In genomic region chr13:99001652-99002051, GRCm38 (mm10) we compare ENCODE assay signal across 19 mouse cellular contexts. TPM values are rescaled to one million over a fixed set of nuclear protein-coding genes. Genes with fewer than 3 reads are reported as not detected.
"Had no signal": no experiment of that assay in that cellular context is flagged by ENCODE, and none has a peak within 500 bp of the region (broad histone marks: within the 10 kb centered on the region; RNA-seq: fewer than 3 reads in every experiment).

No protein-coding gene starts in this region.

RNA-seq across cellular contexts. Expression of gene 1700024P04Rik, which starts 17.3 kb away (rescaled TPM):
- polyA plus RNA-seq: cortical plate, adult 2 months; embryonic facial prominence, embryonic 10.5 days; embryonic facial prominence, embryonic 11.5 days; embryonic facial prominence, embryonic 12.5 days; embryonic facial prominence, embryonic 13.5 days; embryonic facial prominence, embryonic 14.5 days; embryonic facial prominence, embryonic 15.5 days; erythroblast, embryonic 14.5 days; forebrain, embryonic 10.5 days; forebrain, embryonic 11.5 days; forebrain, embryonic 12.5 days; forebrain, embryonic 13.5 days; forebrain, embryonic 14.5 days; forebrain, embryonic 15.5 days; forebrain, embryonic 16.5 days; forebrain, postnatal 0 days; frontal cortex, adult 2 months; heart, adult 2 months; heart, embryonic 10.5 days had no signal
